Mouse (Mus musculus) kidney, adult 2 months (tissue): ENCODE results near the gene Rnf213. TPM values are rescaled to one million over a fixed set of nuclear protein-coding genes. Genes with fewer than 3 reads are reported as not detected.

ENCODE experiments used
- DNase-seq: peaks from one replicate; pipeline ENCODE4 v3.0.0; 2021
- H3K27ac ChIP-seq: fragments of 200-500 bp; 2 replicates; pipeline ENCODE4 v1.5.1; 2012; ENCODE audit warnings: low read depth, low read length, control low read depth, inconsistent platforms; ENCODE audit not compliant: insufficient read depth
- H3K27me3 ChIP-seq: fragments of 200-500 bp; replicated peaks from 2 replicates; pipeline ENCODE4 v1.6.1; 2012; ENCODE audit warnings: mild to moderate bottlenecking, moderate library complexity, low read length, inconsistent platforms; ENCODE audit not compliant: control insufficient read depth, insufficient read depth
- H3K36me3 ChIP-seq: fragments of 200-500 bp; 2 replicates; pipeline ENCODE4 v1.6.1; 2012; ENCODE audit warnings: mild to moderate bottlenecking, moderate library complexity, low read length, inconsistent platforms; ENCODE audit not compliant: control insufficient read depth, insufficient read depth
- H3K4me1 ChIP-seq: fragments of 200-500 bp; 2 replicates; pipeline ENCODE4 v1.6.1; 2011; ENCODE audit warnings: low read length; ENCODE audit not compliant: control insufficient read depth, insufficient read depth
- H3K4me3 ChIP-seq: fragments of 200-500 bp; 2 replicates; pipeline ENCODE4 v1.5.1; 2011; ENCODE audit warnings: mild to moderate bottlenecking, low read depth, low read length, control low read depth; ENCODE audit not compliant: insufficient read depth
- CTCF ChIP-seq: fragments of 200-500 bp; conservative IDR thresholded peaks from 2 replicates; pipeline ENCODE4 v1.5.1; 2011; ENCODE audit warnings: low read depth, mild to moderate bottlenecking, control low read depth, low read length, moderate library complexity, mixed read lengths; ENCODE audit not compliant: insufficient read depth, insufficient read length
- POLR2A ChIP-seq: fragments of 200-500 bp; IDR thresholded peaks from one replicate; pipeline ENCODE4 v1.6.1; 2011; ENCODE audit warnings: low read depth, low read length, control low read depth
- WGBS: fragments of 180-500 bp; shearing (Covaris S2); methylation state at CpG from one replicate; pipeline ENCODE4 v1.1.7; 2018; 5-methylcytosine and 5-hydroxymethylcytosine counted together
- polyA plus RNA-seq: library from polyadenylated mRNA; depleted of rRNA; stranded (reverse); fragments of >200 nt; gene quantifications from 2 replicates; pipeline ENCODE4 v1.2.3, GENCODE M21; 2012; rRNA removed

The Rnf213 gene
- polyA plus RNA-seq = 15.0 and 18.5 TPM in 2 replicates

DNA sequence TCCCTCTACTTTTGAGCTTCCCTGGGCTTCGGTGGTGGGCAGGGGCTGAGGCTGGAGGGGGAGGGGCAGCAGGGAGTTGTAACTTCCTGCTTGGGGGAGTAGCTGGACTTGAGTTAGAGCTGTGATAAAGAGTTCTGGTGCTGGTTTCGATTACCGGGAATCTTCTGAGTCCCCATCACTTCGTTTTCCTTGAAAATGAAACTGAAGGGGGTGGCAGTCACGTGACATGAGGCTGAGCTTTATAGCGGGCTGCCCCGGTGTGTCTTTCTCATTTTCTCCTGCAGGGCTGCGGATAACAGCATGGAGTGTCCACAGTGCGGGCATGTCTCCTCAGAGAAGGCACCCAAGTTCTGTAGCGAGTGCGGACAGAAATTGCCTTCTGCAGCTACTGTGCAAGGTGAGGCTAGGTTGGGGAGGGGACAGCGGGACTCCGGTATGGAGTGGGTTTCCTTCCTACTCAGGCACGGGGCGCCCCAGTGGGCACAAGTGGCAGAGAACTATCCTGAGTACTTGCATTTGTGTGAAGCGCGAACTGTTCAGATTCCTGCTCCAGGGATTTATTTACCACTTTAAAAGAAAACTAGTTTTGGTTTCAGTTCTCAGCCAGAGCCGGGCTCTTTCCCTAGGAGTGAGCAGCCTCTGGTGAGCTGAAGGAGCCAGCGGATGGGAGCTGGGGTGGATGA, at the start of gene Rnf213:
Gene Rnf213, plus strand, starts transcription at position 301 of the 683 bp plus-strand sequence.
- peak within 1 kb of the TSS; percentile 86 for H3K4me3 ChIP-seq
- peaks cover 12% of the 10 kb centered on the region for H3K4me1 ChIP-seq
- DNase-seq = peak; percentile 83
- peak within 1 kb of the TSS; percentile 81 for H3K27ac ChIP-seq
- H3K27me3 ChIP-seq = no peaks in the 10 kb centered on the region
- WGBS = under 1% methylated on average over 19 of the region's 19 CpGs
- no peaks in the 10 kb centered on the region for H3K36me3 ChIP-seq
- TF ChIP-seq POLR2A (no peak), CTCF (peak; percentile 26; the same call in 1 of the 2 replicates)

DNA sequence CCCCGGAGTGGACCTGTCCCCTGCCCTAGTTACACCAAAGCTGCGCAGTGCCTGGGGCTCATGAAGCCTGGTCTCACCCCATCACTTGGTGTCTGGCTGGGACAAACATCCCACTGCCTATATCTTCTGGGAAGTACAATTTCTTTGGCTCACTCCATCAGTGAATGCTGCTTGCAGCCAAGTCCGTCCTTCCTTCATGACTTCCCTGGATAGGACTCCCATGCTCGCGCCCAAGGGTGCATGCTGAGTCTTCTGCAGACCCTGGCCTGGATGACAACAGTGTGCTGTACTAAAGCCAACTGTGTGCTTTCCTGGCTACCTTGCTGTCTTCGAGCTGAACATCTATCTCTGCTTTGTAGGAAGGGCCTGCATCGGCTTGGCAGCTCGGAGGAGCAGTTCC, 48.7 kb upstream of the Rnf213 start:
- H3K27me3 ChIP-seq = no peaks in the 10 kb centered on the region
- H3K27ac ChIP-seq = no peak overlapping the region
- no peak overlapping the region for H3K4me3 ChIP-seq
- H3K4me1 ChIP-seq = no peaks in the 10 kb centered on the region
- no peaks in the 10 kb centered on the region for H3K36me3 ChIP-seq
- 79% methylated on average over 8 of the region's 8 CpGs for WGBS
- TF ChIP-seq POLR2A = no peak
- no peak for TF ChIP-seq CTCF
- no peak for DNase-seq

DNA sequence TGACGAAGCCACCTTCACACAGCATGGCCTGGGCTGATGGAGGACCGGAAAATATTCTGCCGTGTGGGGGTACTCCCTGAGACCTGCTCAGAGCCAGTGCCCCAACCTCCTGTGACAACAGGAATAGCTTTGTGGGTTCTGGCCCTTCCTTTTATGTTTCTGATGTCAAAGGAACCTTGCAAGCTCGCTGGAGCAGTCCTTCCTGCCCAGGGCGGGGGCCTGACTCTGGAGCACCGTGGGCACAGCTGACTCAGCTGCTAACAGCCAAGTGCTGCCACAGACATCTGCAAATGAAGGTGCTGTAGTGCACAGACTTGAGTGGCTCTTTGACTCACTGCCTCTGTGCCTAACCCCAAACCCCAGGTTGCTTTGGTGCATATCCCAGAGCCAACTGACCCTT, 48.0 kb upstream of the Rnf213 start:
- H3K4me3 ChIP-seq = no peak overlapping the region
- 59% methylated on average over 6 of the region's 6 CpGs for WGBS
- TF ChIP-seq POLR2A = no peak

DNA sequence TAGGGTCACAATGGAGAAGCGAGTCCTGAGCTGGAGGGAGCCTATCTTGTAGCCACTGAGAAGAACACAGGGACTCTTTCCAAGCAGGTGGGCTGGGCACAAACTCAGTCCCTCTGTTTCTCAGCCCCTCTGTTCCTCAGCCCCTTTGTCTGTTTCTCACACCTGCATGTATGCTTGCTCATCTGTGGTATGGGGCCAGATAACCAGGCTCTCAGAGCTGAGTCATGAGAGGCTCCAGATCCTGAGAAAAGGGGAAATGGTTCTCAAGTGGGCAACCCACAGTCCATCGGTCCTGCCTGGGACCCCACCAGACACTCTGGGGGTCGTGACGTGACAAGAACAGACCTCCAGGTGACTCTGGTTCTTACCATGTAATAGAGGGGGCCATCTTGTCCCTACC, 45.8 kb upstream of the Rnf213 start:
- Histone ChIP-seq H3K27ac (no peak overlapping the region), H3K36me3 (no peaks in the 10 kb centered on the region), H3K27me3 (no peaks in the 10 kb centered on the region), H3K4me3 (no peak overlapping the region), H3K4me1 (no peaks in the 10 kb centered on the region)
- WGBS = 88% methylated on average over 4 of the region's 4 CpGs
- no peak for TF ChIP-seq CTCF
- TF ChIP-seq POLR2A = no peak
- no peak for DNase-seq

More for the DNA sequence above, 48.0 kb upstream of the Rnf213 start:
- Histone ChIP-seq H3K4me1 (no peaks in the 10 kb centered on the region), H3K27me3 (no peaks in the 10 kb centered on the region), H3K36me3 (no peaks in the 10 kb centered on the region), H3K27ac (no peak overlapping the region)
- DNase-seq = no peak

DNA sequence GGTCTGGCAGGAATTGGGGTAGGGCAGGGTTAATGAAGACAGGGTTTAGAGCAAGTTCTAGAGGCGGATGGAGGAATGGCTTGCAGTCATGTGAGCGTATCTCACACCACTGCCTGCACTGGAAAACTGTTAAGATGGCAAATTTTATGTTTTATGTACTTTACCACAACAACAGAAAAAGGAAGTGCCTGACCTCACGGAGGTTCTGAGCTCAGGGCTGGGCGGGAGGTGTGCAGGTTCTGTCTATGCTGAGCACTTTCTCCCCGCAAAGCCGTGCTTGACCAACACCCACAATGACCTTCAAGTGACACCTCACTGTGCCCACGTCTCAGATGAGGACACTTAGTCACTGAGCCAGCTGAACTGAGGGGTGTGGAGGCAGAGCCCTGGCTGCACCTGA, 40.8 kb upstream of the Rnf213 start:
- no peak for TF ChIP-seq POLR2A
- TF ChIP-seq CTCF = no peak
- H3K27me3 ChIP-seq = no peaks in the 10 kb centered on the region
- peaks cover 5% of the 10 kb centered on the region; the same call in 1 of the 2 replicates for H3K4me1 ChIP-seq
- no peaks in the 10 kb centered on the region for H3K36me3 ChIP-seq
- DNase-seq = no peak
- H3K4me3 ChIP-seq = no peak overlapping the region
- 78% methylated on average over 7 of the region's 7 CpGs for WGBS
- no peak overlapping the region for H3K27ac ChIP-seq

DNA sequence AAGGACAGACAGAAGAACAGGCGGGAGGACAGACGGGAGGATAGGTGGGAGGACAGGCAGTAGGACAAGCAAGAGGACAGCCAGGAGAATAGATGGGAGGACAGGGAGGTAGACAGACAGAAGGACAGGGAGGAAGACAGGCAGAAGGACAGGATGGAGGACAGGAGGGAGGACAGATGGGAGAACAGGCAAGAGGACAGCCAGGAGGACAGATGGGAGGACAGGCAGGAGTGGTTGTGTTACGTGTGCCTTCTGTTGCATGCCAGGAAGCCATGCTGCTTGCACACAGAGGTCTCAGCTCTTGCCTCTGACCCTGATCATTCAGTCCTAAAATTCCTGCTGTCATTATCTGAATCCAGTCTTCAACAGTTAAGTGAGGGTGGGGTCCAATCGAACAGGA, 39.0 kb upstream of the Rnf213 start:
- Histone ChIP-seq H3K36me3 (no peaks in the 10 kb centered on the region), H3K27ac (no peak overlapping the region), H3K4me1 (peaks cover 5% of the 10 kb centered on the region; the same call in 1 of the 2 replicates), H3K27me3 (no peaks in the 10 kb centered on the region), H3K4me3 (no peak overlapping the region)
- DNase-seq = no peak
- WGBS = 81% methylated on average over 4 of the region's 4 CpGs
- no peak for TF ChIP-seq CTCF
- TF ChIP-seq POLR2A = no peak

DNA sequence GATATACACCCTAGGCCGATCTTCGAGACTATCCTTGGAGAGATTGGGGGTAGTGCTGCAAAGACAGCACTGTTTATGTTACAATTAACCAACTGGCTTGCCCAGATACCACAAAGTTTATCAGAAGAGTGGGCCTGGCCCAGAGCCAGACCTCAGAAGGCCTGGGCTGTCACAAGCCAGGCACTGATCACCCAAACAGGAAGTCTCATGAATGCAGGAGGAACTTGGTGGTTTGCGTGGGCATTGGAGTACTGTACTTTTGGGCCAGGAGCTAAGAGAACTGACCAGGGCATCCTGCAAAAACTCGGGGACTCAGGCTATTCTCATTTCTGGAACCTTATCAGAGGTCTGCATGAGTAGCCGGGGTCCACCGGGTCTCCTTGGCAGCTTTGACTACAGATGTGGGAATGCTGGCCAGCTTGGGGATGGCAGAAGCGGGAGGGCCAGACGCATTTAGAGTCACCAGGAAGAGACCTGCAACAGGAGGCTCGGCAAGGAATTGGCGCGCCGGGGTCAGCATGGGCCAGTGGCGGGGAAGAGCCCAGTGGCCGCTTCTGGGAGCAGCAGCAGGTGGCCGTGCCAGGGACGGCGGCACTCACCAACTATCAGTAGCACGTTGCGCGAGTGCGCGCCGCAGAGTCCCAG, 38.0 kb upstream of the Rnf213 start:
- peak overlapping the region; percentile 61 for H3K27ac ChIP-seq
- peak overlapping the region; percentile 92 for H3K4me3 ChIP-seq
- H3K27me3 ChIP-seq = no peaks in the 10 kb centered on the region
- H3K4me1 ChIP-seq = peaks cover 5% of the 10 kb centered on the region; the same call in 1 of the 2 replicates
- TF ChIP-seq POLR2A (no peak), CTCF (no peak)
- DNase-seq = peak; percentile 65
- H3K36me3 ChIP-seq = no peaks in the 10 kb centered on the region
- WGBS = 4% methylated on average over 23 of the region's 23 CpGs
